Mouse (Mus musculus) c-Kit-negative CD71-positive TER-119-positive erythroid progenitor cells, embryonic 14.5 days (primary cell): ENCODE results near the gene Mtor.

ENCODE experiments used
- DNase-seq: peaks from one replicate; pipeline ENCODE4 v3.0.0-alpha.2; 2013; ENCODE audit warnings: low read depth, low spot score

Mtor gene

DNA sequence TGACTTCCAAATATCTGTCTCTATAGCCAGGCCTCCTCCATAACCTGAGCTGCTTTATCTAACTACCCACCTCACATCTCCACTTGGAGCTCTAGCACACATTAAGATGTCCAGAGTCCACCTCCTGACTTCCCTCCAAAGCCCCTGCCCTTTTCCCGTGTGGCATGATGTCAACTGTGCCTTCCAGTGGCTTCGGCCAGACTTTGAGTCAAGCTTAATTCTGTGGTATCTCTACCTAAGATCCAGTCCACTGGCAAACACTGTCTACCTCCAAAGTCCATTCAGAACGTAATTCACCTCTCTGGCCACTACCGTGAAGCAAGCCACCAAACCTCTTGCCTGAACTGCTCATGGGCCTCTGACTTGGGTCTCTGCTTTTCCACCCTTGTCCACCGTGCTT lies 6.5 kb upstream of the Mtor start:
- no peak for DNase-seq

GRCm38 (mm10) chr4:148442598-148442997 lies 5.8 kb upstream of the Mtor start:
- DNase-seq, result no peak

DNA sequence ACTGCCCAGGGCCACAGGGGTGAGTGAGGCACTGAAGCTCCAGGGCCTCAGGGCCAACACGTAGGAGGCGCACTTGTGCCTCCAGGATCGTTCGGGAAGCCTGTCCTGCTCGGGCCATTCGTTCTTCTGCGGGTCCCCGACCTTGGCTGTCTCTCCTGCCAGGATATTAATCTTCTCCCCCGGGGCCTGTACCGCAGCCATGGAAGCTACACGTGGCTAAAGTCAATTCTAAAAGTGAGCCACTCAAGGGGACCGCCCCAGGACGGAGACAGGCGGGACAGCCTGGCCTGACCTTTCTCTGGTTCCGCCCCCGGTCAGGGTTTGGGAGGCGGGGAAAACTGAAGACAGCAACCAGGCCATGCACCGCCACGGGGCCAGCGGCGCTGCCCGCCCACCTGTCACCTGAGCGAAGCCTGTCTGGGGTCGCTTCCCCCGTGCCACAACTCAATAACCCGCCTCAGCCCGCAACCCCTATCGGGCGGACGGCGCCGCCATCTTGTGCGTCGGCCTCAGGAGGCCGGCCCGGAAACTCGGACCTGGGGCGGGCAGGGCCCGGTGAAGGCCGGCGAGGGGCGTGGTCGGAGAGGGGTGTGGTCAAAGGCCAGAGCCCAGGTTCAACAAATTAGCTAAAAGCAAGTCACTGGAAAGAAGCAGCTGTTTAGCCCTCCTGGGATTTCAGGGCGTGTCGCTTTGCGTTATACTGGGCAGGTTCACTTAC lies 4.0 kb upstream of the Mtor start, which contains the start of gene Ubiad1:
Gene Ubiad1 (minus strand): TSS at position 522 of the 718 bp plus-strand sequence.
- DNase-seq, result peak; percentile 72

- DNase-seq, result peak; percentile 15
Observed at GRCm38 (mm10) chr4:148448853-148449245, 438 bp downstream of the Mtor start.

GRCm38 (mm10) chr4:148453707-148454106 lies 5.3 kb downstream of the Mtor start:
- no peak for DNase-seq

DNA sequence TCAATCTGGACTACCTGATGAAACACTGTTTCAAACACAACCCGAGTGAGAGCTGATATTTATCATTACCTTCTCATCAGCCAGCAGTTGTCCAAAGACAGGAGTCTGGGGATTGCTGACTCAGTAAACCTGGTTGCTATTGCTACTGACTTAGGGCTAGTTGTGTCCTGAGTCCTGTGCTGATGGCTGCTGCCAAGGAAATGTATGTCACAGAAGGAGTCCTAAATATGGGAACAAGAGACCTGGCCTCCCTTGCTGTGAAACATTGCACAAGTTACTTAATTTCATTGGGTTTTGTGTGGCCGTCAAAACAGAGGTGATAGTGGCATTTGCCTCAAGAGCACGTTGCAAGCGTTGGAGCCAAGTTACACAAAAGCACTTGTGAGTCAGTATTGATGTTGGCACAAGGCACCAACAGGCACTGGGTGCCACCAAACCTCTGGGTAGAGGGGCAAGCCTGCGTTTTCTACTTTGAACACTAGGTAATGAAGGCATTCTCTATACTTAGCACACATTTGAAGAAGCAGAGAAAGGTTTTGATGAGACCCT lies 7.1 kb downstream of the Mtor start:
- no peak for DNase-seq

DNA sequence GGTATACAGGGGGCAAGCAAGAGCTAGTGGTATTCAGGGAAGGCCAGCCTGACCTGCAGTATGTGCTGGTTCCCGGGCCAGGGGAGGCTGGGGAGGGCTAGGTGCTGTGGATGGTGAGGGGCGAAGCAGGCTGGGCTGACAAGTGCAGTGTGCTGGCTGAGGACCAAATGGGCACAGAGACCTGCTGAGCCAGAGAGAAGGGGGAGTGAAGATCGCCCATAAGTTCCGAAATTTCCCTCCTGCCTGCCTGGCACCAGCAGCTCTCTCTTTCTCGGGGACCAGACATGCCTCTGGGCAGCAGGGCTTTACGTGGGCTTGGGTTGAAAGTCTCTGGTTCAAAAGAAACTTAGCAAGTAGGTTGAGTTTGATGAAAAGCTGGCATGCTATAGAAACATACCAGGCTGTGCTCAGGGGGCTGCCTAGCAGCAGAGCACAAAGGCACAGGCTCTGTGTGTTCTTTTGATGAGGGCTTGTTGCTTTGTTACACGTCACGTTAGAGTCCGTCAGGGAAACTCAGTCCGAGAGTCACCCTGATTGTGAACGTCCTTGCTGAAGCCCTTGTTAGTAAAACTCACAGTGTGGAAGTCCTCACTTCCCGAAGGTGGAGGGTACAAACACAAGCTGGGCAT lies 12.4 kb downstream of the Mtor start:
- no peak for DNase-seq

DNA sequence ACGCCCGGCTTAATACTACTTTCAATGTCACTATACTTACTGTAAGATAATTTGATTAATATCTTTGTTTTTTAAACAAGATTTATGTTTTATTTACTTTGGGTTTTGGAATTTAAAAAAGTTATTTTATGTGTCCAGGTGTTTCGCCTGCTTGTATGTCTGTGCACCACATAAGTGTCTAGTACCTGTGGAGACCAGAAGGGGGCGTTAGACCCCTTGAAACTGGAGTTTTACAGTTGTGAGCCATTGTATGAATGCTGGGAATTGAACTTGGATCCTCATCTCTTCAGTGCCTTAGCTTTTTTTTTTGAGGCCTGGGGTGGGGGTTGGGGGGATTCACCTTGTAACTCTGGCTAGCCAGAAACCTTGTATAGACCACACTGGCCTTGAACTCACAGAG lies 13.4 kb downstream of the Mtor start:
- no peak for DNase-seq

GRCm38 (mm10) chr4:148462717-148463116 lies 14.3 kb downstream of the Mtor start:
- DNase-seq, result no peak

- no peak for DNase-seq
Observed at GRCm38 (mm10) chr4:148463208-148463960, 15.0 kb downstream of the Mtor start.

DNA sequence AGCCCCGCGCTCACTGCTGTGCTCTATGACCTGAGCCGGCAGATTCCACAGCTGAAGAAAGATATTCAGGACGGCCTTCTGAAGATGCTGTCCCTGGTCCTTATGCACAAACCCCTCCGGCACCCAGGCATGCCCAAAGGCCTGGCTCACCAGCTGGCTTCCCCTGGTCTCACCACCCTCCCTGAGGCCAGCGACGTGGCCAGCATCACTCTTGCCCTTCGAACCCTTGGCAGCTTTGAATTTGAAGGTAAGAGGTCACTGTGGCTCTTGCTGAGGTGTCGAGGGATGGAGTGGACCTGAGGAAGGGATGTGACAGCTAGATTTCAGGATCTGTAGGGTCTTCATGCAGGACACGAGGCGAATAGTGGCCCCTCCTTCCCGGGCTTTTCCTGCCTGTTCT lies 15.9 kb downstream of the Mtor start:
- no peak for DNase-seq

- no peak for DNase-seq
Observed at GRCm38 (mm10) chr4:148464869-148465268, 16.5 kb downstream of the Mtor start.

DNA sequence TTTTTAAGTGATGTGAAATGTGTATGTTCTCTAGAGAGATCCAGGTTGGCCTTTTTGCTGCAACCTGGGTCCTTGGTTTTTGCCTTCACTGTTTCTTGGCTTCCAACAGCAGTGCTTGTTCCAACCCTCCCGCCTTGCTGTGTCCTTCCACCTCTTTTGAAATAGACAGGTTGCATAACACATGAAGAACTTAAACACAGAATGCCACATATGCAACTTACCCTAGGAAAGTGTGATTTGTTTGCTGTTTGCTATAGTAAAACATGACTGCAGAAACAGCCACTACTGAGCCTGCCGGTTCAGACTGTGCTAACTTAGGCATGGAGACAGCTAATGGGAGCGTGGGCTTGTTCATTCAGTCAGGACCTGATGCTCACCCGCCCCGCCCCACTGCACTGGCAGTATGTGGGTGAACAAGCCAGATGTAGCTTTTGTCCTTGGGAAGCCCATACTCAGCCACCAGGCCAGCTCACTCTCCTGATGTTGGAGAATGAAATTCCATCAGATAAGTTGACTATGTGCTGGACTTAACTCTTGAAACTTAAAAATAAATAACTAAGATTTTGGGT lies 18.2 kb downstream of the Mtor start:
- DNase-seq, result no peak

GRCm38 (mm10) chr4:148468396-148468795 lies 20.0 kb downstream of the Mtor start:
- DNase-seq, result no peak

DNA sequence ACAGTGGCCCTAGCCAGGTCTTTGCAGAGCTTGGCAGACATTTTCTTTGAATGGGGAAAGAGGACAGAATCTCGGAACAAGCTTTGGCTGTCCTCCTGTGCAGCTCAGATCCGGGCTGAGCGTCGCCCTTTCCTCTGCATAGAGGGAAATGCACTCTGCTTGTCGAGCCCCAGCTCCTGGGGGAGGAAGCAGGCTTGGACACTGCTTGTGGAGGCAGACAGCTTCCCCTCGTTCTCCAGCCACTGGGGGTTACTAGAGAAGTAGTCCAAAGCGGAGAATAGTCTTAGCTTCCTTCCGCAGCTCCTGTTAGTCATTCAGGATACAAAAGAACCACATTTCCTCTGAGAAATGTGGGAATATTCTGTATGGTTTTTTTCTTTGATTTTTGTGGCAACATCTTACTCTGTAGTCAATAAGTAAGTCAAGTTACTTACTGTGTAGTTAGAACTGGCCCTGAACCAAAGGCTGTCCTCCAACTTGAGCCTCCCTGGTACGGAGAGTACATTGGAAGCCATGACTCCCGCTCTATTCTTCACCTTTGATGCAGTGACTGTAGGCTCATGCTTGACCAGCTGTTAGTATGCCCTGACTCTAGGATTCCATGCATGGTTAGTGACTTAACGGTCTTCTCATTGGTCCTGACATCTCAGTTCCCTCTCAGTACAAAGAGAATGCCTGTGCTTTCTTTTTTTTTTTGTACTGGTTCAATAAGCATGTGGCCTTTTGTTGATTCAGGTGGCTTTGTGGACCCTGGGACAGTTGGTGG lies 21.3 kb downstream of the Mtor start:
- DNase-seq, result no peak

DNA sequence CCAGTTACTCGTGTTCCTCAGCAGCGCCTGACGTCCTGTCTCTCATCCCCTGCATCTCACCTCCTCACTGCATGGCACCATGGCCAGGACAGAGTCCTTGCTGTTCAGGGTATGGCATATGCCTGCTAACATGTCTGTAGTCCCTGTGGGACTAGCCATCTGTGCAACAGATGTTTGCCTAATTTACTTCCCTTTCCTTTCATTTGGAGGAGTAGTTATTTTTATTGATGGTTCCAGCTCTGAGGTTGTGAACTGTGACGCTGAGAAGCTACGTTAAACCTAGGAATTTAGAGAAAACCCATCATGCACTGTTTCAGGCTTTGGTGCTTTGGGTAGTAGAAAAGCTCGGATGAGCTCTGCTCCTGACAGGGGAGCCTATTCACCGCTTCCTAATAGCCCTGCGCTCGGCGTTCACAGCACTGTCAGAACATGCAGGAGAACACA lies 23.0 kb downstream of the Mtor start:
- no peak for DNase-seq

DNA sequence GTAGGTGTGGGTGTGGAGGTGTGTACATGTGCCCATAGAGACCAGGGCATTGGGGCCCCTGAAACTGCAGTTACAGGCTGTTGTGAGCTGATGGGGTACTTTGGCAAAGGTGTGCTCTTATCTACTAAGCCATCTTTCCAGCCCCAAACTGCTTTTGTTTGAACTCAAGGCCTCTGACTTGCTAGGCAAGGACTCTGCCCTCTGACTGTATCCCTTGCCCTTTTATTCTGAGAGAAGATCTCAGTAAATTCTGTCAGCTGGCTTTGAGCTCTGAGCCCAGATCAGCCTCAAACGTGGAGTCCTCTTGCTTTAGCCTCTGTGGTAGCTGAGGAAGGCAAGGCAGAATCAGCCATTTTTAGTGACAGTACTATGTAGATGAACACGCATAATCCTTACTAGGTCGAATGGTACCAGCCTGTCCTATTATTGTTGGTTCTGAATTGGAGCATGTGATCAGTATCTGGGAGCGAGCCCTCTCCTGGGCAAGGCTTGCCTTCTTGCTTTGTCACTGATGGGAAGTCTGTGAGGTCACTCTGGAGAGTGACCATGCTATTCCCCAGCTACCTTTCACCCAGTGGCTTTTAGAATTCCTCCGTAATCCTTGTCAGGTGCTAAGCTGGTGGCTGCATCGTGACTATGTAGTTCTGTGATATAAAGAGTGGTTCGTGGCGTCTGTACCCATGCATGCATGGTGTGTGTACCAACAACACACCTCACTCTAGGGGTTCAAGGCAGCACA lies 24.2 kb downstream of the Mtor start:
- no peak for DNase-seq

DNA sequence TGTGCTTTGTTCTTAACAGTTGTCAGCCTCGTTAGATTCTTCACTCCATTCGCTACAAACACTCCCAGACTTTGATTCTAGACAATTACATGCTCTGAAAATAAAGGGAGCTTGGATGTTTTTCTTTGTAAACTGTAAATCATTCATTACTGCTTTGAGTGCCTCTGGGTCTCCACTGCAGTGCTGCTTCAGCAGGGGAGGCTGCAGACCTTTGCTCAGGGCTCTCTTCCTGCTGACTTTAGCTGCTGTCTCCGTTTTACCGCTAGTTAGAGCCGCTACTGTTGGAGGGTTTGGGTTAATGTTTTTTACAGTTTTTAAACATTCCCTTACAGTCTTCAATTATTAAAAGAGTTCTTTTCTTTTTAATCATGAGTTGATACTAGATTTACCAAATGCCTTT lies 25.1 kb downstream of the Mtor start:
- no peak for DNase-seq

DNA sequence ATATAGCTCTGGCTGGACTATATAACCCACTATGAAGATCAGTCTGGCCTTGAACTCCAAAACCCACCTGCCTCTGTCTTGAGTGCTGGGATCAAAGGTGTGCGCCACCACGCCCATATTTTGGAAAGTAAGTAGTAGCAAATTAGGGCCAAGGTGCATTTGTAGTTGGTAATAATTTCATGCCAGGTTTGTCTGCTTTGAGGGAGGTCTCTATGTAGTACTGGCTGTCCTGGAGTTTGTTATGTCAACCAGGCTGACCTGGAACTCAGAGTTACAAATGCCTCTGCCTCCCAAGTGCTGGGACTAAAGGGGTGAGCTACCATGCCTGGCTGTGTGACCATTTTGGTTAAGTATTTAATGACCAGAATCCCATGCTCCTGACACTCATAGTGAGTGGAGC lies 31.8 kb downstream of the Mtor start:
- DNase-seq, result no peak

GRCm38 (mm10) chr4:148481557-148482168 lies 33.3 kb downstream of the Mtor start:
- no peak for DNase-seq
